Mouse (Mus musculus) adrenal gland, adult 2 months (tissue): ENCODE results near the gene Ostc. TPM values are rescaled to one million over a fixed set of nuclear protein-coding genes. Genes with fewer than 3 reads are reported as not detected.

Source experiments
- DNase-seq: peaks from one replicate; pipeline ENCODE4 v3.0.0; 2021
- long read RNA-seq: library from polyadenylated mRNA; stranded (forward); transcript quantifications from one replicate; pipeline ENCODE4 v2.0.0, GENCODE M21; 2021
- polyA plus RNA-seq: library from polyadenylated mRNA; depleted of rRNA; stranded (reverse); fragments of >200 nt; gene quantifications from 2 replicates; pipeline ENCODE4 v1.2.3, GENCODE M21; 2012; rRNA removed
- total RNA-seq, 2 experiments: library from RNA; stranded (reverse); gene quantifications; 2 replicates each; pipeline ENCODE4 v1.2.3; 2021

The Ostc gene
- total RNA-seq: 100 to 1,000 TPM in 1 of 2 experiments, 10 to 100 TPM in 1; 85.9 to 121 TPM
- 12.9 and 13.3 TPM in 2 replicates for polyA plus RNA-seq
- long read RNA-seq, transcript Ostc-201 (4 exons, 1,067 nt): major isoform, 77 of 81 reads
- long read RNA-seq, partial matches to known transcripts: 1 of 81 reads
- long read RNA-seq, other reads (novel, unspliced or antisense): 2 of 81 reads

GRCm38 (mm10) chr3:130708967-130709924, at the start of gene Ostc:
Gene Ostc, minus strand, starts transcription at chr3:130709444.
- peak; percentile 96 for DNase-seq

GRCm38 (mm10) chr3:130758157-130758841, 49.1 kb upstream of the Ostc start:
- DNase-seq: no peak

GRCm38 (mm10) chr3:130757117-130757852, 48.0 kb upstream of the Ostc start:
- no peak for DNase-seq

GRCm38 (mm10) chr3:130749206-130749605, 40.0 kb upstream of the Ostc start:
- no peak for DNase-seq

DNA sequence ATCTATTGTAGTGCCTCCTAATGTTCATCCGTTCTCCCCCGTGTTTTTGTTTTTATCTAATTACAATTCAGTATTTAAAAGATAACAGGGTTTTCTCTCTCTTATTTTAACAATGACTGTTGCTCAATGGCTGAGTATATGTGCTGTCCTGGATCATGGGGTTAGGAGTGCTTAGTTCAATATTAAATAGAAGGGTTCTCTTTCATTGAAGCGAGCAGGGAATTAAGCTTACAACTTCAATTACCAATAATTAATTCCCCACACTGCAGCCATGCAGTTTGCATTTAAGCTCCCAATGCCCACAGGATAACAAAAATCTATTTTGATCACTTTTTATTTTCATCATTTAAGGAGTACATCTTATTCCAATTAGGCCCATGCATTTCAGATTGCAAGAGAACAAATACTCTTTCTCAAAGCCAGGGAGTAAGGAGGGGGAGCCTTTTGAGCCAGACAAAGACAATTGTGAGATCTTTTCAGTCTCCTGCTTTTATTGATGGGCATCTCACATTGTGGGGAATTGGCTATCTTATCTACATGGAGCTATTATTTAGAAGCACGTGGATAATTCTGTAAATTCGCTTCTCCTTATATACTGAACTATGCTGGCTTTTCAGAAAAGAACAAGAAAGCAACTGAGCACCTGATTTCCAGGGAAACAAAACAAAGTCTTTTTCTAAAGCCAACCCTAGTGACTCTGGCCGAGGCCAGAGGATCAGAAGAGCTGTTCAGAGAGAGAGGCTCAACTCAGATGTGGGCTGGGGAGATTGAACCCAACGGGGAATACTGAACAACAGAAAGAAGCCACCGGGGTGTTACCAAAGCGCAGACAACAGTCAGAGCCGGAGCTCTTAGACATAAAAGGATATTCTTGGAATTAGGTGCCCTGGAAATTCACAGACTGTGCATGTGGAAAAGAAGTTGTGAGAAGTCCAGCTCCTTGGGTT, 37.7 kb upstream of the Ostc start:
- DNase-seq: no peak

GRCm38 (mm10) chr3:130737652-130738361, 28.6 kb upstream of the Ostc start:
- DNase-seq: no peak

- no peak for DNase-seq
These were observed 27.5 kb upstream of the Ostc start for GRCm38 (mm10) chr3:130736758-130737157.

- peak; percentile 96 for DNase-seq
These were observed 21.0 kb upstream of the Ostc start, which contains the start of gene Rpl34 for GRCm38 (mm10) chr3:130730189-130730653. Gene Rpl34, minus strand, starts transcription at chr3:130730398.

- peak; percentile 48 for DNase-seq
These were observed 20.4 kb upstream of the Ostc start for GRCm38 (mm10) chr3:130729472-130730188.

GRCm38 (mm10) chr3:130727676-130728075, 18.4 kb upstream of the Ostc start:
- DNase-seq: peak; percentile 18

GRCm38 (mm10) chr3:130727036-130727435, 17.8 kb upstream of the Ostc start:
- DNase-seq: peak; percentile 68

GRCm38 (mm10) chr3:130725718-130726117, 16.5 kb upstream of the Ostc start:
- no peak for DNase-seq

- no peak for DNase-seq
These were observed 13.7 kb upstream of the Ostc start for GRCm38 (mm10) chr3:130722733-130723478.

DNA sequence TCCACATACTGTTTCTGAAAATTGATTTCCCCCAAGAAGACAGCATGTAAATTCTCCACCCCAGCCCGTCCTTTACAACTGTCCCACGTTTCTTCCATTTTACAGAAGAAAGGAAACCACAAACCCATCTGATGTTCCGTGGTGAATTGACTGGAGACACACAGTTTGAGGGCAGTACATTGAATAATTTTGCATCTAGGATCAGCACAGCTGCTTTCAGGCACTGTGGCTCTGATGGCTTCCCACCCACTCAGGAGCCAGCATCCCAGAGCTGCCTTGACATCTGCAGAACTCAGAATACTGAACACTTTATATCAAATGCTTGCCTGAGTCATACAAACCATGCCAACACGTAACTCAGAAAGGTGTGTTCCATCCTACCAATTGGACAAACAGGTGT, 11.0 kb upstream of the Ostc start:
- no peak for DNase-seq

DNA sequence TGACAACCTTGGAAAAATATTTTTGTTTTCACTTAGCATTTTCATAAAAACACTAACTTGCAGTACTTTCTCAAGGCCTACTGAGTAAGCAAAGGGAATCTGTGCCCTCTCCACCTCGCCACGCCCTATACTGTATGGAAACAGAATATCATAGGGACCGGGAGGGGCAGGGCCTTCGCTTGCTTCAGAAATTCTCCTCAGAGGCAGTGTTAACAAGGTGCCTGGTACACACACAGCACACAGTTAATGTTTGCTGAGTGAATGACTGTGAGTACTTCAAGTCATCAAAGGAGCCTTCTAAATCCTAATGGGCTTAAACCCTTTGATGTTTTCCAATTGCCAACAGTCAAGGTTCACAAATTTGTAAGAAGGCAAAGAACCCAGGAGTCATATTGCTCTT, 9.6 kb upstream of the Ostc start:
- no peak for DNase-seq

GRCm38 (mm10) chr3:130716555-130716954, 7.3 kb upstream of the Ostc start:
- DNase-seq: no peak

GRCm38 (mm10) chr3:130714775-130715568, 5.7 kb upstream of the Ostc start:
- DNase-seq: peak; percentile 76

DNA sequence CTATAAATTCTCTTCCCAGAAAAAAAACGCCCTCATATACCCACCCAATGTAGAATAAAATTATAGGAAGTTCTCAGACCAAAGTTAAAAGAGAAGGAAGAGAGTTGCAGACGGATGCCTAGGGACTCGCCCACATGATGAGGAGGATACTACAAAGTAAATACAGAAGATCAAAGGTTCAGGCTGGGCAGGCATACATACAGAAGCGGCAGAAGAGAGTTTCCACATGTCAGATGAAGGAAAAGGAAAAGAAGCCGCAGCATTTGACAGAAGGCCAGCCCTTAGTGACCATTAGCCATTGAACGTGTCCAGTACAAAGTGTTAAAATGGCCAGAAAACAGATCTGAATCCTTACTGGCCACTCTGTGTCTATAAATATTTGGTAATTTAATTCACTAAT, 3.6 kb upstream of the Ostc start:
- no peak for DNase-seq
